Mouse (Mus musculus): ENCODE data around the gene Crabp1.

DNA sequence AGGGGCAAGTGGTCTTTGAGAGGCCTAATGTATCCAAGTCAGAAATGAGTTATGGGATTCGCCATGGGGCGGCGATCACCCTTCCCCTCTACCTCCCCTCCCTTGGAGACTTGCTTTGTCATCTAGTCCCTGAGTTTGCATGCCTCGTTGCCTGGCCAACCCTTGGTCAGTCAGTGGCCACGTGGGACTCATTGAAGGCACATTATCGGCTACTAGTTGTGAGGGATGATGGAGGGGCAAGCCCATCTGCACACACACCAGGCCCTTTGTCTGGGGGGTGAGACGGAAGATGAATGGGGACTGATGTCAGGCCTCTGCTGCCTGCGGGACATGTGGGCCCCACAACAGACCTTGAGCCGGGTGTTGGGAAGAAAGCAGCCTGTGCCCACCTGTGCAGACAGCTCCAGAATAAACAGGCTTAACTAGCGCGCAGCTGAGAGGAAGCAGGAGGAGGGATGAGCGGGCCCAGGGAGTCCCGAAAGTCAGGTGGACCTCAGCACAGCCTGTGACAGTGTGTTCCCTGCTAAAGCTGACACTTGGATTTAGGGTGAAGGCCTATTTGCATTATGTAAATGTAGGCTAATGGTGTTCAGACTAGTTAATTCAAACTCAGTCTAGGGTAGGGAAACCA is 18.7 kb upstream of the Crabp1 start:
- TF ChIP-seq CTCF (IDR thresholded peaks at IDR 0.05; ENCODE audit: borderline replicate concordance, control insufficient read depth, extremely low read depth, insufficient read depth, low read length, poor library complexity) (no peak), POLR2A (IDR thresholded peaks at IDR 0.05; ENCODE audit: control insufficient read depth, extremely low read depth, insufficient read depth, low read length, poor library complexity) (no peak)
